Comparison of ENCODE assay signal across 9 mouse cellular contexts in genomic region chr16:95945389-95946311, GRCm38 (mm10). TPM values are rescaled to one million over a fixed set of nuclear protein-coding genes. Genes with fewer than 3 reads are reported as not detected.
DNase-seq lines count a peak whose midpoint lies in the region; ATAC-seq lines count a peak whose summit lies in the region.
"Had no signal": no experiment of that assay in that cellular context is flagged by ENCODE, and none has a peak within 500 bp of the region (broad histone marks: within the 10 kb centered on the region; RNA-seq: fewer than 3 reads in every experiment).

No protein-coding gene starts in this region.

- H3K9ac ChIP-seq in intestine, embryonic 14.5 days (ENCODE audit: low read length) = no peak overlapping the region
- no peak overlapping the region; the same call in 1 of the 2 replicates for H3K9ac ChIP-seq in midbrain, embryonic 16.5 days (ENCODE audit: low read depth, low read length)
- H3K9ac ChIP-seq: limb, embryonic 12.5 days had no signal

- H3K4me1 ChIP-seq in intestine, embryonic 14.5 days (replicated peaks; ENCODE audit: control insufficient read depth, insufficient read depth, low read length) = 0 out of 2 replicates have a peak, but pooled peaks cover 4% of the 10 kb centered on the region
- 0 out of 2 replicates have a peak, but pooled peaks cover 2% of the 10 kb centered on the region for H3K4me1 ChIP-seq in midbrain, embryonic 16.5 days (ENCODE audit: control insufficient read depth, insufficient read depth, low read length)

- intact Hi-C loops in left cerebral cortex, postnatal 14 days (cut with DNase I) = loop anchor here (2.0 to 5.0 kb wide), 3 partner anchors 243 to 478 kb away; partner anchors contain the start of gene Ets2

- no peaks in the 10 kb centered on the region for H3K36me3 ChIP-seq in intestine, embryonic 14.5 days (ENCODE audit: control insufficient read depth, insufficient read depth, low read length)
- H3K36me3 ChIP-seq in midbrain, embryonic 16.5 days (ENCODE audit: control insufficient read depth, insufficient read depth, low read length) = no peaks in the 10 kb centered on the region
- H3K36me3 ChIP-seq: limb, embryonic 12.5 days had no signal

- no peaks in the 10 kb centered on the region for H3K9me3 ChIP-seq in intestine, embryonic 14.5 days (ENCODE audit: control insufficient read depth, low read length)
- H3K9me3 ChIP-seq in midbrain, embryonic 16.5 days (replicated peaks; ENCODE audit: control insufficient read depth, low read length, poor library complexity, severe bottlenecking) = no peaks in the 10 kb centered on the region

- WGBS in intestine, embryonic 14.5 days = 27% methylated on average over 20 of the region's 20 CpGs
- 28% methylated on average over 20 of the region's 20 CpGs for WGBS in midbrain, embryonic 16.5 days

- 0 out of 2 replicates have a peak overlapping the region, but pooled peaks have one; percentile 6 for H3K4me3 ChIP-seq in intestine, embryonic 14.5 days (ENCODE audit: low read depth, low read length)
- no peak overlapping the region for H3K4me3 ChIP-seq in midbrain, embryonic 16.5 days (ENCODE audit: low read depth, low read length)
- H3K4me3 ChIP-seq: limb, embryonic 12.5 days had no signal

- ATAC-seq in intestine, embryonic 14.5 days (replicated peaks; ENCODE audit: low FRiP score, low TSS enrichment, low read depth) = peak; percentile 59; the same call in 1 of the 2 replicates
- ATAC-seq in midbrain, embryonic 16.5 days = peak; percentile 54

- H3K27ac ChIP-seq in intestine, embryonic 14.5 days (ENCODE audit: low read depth) = no peak overlapping the region
- no peak overlapping the region for H3K27ac ChIP-seq in midbrain, embryonic 16.5 days (ENCODE audit: low read length)
- H3K27ac ChIP-seq: limb, embryonic 12.5 days had no signal

- H3K4me2 ChIP-seq in intestine, embryonic 14.5 days (ENCODE audit: low read length) = peak overlapping the region; percentile 39
- H3K4me2 ChIP-seq in midbrain, embryonic 16.5 days (ENCODE audit: low read length) = peak overlapping the region; percentile 32; the same call in 1 of the 2 replicates
- H3K4me2 ChIP-seq: limb, embryonic 12.5 days had no signal

- peak; percentile 85 for DNase-seq in 416B (ENCODE audit: low read depth)
- peak; percentile 48 to 59 for DNase-seq in adrenal gland, adult 18-20 months (ENCODE audit: low spot score in 2 of 2)
- DNase-seq in embryo, embryonic 10 days (ENCODE audit: low spot score) = peak; percentile 92
- DNase-seq in gastrocnemius, postnatal 10 days = peak; percentile 51
- peak; percentile 75 for DNase-seq in intestine, embryonic 14.5 days (ENCODE audit: low spot score)
- peak; percentile 83 to 92 for DNase-seq in left cerebral cortex, postnatal 14 days (ENCODE audit: low spot score in 2 of 2)
- peak; percentile 22 to 55 for DNase-seq in spleen, postnatal 10 days (ENCODE audit: low spot score in 2 of 2)

- no peaks in the 10 kb centered on the region for H3K27me3 ChIP-seq in intestine, embryonic 14.5 days (replicated peaks; ENCODE audit: control insufficient read depth, insufficient read depth, low read length)
- H3K27me3 ChIP-seq in midbrain, embryonic 16.5 days (ENCODE audit: control insufficient read depth, insufficient read depth, low read depth, low read length) = no peaks in the 10 kb centered on the region
- H3K27me3 ChIP-seq: limb, embryonic 12.5 days had no signal

RNA-seq across cellular contexts. Expression of gene Psmg1, which starts 45.1 kb away (rescaled TPM):
- 10 to 100 TPM; 29.1 to 30.4 TPM for total RNA-seq in adrenal gland, adult 18-20 months (2021)
- 10 to 100 TPM; 17.5 to 19.4 TPM for total RNA-seq in gastrocnemius, postnatal 10 days (2021)
- polyA plus RNA-seq in intestine, embryonic 14.5 days (2014; fragmentation: Nextera tagmentation; extraction: Ambion mirVana) = 86.1 and 94.8 TPM in 2 replicates
- 10 to 100 TPM; 16.8 to 17.2 TPM for total RNA-seq in left cerebral cortex, postnatal 14 days (2021)
- 61.6 and 68.3 TPM in 2 replicates for polyA plus RNA-seq in midbrain, embryonic 16.5 days (2015; fragmentation: Nextera tagmentation; extraction: Ambion mirVana)

Comparison
In these comparisons a context has a peak if more than half of its experiments do, and no peak if none do; other contexts are left out.
1. DNase-seq: peak in every context shown above with its lines; median percentile 92 in embryo, embryonic 10 days; 88 in left cerebral cortex, postnatal 14 days; 85 in 416B; 75 in intestine, embryonic 14.5 days; 54 in adrenal gland, adult 18-20 months; 51 in gastrocnemius, postnatal 10 days; 38 in spleen, postnatal 10 days.